Mouse (Mus musculus) hindlimb bud, embryonic 11.5 days (tissue): ENCODE data around the gene Cobll1.

ENCODE experiments used
- DNase-seq: peaks from one replicate; pipeline ENCODE4 v3.0.0-alpha.2; 2012; ENCODE audit warnings: low read depth, low spot score; ENCODE audit errors: extremely low spot score

Cobll1 gene

DNA sequence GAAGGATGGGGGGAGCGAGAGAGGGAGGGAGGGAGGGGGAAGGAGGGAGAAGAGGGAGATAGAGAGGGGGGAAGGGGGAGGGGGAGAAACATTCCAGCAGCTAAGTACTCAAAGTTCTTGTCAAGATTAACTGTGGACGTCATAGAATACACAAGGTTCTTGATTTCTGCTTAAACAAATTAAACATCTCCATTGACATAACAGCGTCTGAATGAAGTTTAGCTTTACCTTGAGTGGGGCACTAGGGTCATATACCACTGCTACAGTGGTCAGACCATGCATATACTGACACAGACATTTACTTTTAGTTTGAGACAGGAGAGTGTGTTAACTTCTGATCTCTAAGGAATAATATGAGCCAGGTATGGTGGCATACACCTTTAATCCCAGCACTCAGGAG lies 135.4 kb downstream of the Cobll1 start:
- DNase-seq, result no peak

DNA sequence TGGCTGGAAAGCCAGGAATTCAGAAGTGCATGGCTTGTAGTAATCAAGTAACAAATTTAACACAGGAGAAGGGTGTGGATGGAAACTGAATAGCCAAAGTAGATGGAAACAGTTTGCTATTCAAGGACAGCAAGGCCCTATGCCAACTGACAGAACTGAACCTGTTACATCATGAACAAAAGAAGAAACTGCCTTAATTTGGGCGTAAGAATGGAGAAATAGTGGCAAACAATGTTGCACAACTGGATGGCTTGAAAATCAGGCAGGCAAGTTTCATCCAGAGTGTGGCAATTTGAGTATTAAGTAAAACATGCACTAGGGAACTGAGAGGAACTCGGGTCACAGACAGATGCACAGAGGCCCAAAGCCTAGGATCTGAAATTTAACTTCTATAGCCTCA lies 137.8 kb downstream of the Cobll1 start:
- DNase-seq, result no peak

DNA sequence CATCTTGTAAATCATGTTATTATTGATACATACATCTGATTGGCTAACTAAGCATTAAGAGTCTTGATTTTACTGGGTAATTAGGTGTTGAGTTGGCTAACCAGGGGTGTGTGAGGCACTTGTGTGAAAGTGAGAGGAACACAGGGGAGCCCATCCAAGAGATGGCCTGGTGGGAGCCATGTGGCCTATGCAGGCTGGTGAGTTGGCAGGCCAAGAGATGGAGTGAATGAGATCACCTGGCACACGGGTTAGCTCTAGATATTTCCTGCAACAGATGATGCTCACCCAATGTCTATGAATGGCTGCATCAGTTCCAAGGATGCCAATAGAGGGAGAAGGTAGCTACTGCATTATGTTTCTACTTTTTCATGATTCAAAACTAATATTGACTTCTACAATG lies 139.2 kb downstream of the Cobll1 start:
- no peak for DNase-seq

DNA sequence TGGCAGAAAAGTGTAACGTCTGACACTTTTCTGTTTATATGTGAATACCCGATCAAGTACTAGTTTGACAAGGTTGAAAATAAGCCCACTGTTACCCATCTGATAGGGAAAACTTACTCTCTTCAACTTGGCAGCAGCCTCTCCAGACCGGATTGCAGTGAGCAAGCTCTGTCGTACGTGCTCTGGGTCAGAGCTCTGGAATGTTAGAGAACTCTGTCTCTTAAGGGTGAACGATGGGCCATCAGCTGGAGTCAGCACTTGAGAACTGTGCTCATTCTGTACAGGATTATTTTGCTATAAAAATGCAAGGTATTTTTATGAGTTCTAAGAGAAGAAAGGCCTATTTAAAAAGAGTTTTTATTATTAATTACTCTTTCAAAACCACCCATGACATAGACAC lies 143.6 kb downstream of the Cobll1 start:
- no peak for DNase-seq

DNA sequence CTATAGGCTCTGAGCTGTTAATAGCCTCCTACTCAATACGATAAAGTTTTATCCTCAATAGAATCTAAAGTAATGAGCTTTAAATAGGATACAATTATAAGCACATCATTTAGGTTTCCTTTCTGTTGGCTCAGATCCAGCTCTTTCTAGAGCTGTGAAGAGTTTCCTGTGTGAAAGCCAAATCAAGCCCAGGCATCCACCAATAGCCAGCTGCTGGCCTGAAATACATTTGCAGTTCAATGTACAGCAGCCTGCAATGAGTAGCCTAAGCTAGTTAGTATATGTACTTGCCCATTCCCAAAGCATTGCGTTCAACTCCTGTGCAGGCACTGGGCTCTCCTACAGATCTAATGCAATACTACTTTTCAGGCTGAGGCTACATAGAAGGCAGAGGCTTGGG lies 145.2 kb downstream of the Cobll1 start:
- DNase-seq, result no peak

DNA sequence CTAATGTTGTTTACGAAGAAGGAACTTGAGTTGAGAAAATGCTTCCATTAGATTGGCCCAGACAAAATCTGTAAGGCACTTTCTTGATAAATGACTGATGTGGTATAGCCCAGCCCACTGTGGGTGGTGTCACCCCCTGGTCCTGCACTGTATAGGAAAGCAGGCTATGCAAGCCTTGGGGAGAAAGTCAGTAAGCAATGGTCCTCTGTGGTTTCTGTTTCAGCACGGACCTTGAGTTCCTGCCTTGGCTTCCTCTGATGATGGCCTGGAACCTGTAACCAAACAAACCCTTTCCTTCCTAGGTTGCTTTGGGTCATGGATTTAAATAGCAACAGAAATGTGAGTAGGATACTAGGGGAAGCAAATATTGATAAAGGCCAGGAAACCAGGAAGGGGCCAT lies 148.2 kb downstream of the Cobll1 start:
- no peak for DNase-seq

DNA sequence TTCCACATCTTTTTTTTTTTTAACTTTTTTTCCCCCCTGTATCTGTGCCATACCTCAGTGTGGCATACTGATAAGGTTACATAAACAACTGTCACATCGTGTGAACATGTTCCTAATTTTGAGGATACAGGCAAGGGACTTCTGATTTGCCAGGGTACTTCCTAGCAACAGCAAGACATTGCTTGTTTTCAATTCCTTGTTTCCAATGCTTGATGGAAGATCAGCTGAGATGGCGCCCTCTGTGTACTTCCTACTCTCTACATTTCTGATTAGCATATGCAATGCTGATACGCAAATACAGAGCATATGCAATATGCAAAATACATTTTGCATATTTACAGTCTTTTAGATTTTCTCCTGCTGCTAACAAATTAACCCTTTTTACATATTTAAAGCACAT lies 152.0 kb downstream of the Cobll1 start:
- no peak for DNase-seq

DNA sequence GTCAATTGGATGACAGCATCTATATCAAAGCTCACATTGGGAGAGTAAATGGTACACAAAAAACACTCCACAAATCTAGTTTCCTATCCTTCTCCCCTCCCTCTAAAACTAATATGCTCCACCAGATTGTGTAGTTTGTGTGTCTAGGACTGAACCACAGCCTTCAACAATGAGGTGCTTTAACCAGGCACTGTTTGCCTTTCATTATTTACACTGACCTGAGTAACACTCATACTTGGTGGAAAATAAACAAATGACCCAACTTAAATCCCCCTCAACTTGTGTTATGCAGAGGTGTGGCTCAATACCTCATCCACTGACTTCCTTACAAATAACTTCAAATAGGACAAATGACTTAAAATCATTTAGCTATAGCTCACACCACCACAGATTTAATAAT lies 155.8 kb downstream of the Cobll1 start:
- no peak for DNase-seq

DNA sequence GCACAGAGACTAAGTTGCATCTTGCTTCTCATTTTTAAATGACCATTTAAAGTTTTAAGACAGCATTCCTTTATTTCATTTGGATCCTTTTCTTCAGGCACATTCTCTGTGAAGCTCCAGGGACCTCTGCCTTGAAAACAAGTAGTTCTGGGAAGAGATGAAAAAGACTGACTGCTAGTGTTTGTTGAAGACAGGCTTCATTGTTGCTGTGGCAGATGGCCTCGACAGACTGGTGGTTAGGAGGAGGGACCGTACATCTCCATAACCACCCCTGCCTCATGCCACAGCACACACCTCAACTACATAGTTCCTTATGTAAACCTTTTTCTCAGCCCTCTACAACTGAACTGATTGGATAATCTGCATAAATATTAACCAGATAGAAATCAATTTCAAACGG lies 161.7 kb downstream of the Cobll1 start:
- no peak for DNase-seq

DNA sequence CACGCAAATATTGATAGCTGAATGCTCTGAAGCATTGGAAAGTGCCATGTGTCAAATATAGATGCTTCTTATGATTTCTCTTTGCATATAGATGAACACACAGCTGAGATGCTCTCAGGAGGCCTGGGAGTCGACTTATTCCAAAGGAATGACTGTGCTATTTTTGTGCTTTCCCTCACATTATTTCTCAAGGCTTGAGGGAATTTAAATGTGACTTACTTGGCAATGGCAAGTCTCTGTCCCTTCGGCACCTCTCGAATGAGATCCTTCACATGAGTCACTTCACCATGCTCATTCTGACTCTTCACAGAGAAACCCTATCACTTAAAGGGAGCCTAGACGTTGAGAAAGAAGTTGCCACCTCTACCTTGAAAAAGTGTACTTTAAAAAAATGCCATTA lies 163.4 kb downstream of the Cobll1 start:
- no peak for DNase-seq

DNA sequence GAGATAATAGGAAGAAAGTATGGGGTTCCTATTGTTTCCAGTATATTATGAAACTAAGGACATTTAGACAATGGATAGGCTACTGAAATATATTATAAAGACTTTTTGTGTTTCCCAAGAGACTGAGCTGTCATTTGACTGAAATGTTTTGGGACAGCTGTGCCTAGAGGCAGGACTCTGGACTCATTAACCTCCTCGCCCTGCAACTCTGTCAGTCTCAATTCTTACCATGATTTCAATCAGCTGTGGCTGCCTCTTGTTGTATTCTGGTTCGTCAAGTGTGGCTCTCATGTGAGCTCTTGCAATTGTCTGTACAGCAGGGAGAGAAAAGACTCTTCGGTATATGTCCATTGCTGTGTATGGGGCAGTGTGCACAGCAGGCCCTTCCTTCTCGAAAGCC lies 163.8 kb downstream of the Cobll1 start:
- no peak for DNase-seq

DNA sequence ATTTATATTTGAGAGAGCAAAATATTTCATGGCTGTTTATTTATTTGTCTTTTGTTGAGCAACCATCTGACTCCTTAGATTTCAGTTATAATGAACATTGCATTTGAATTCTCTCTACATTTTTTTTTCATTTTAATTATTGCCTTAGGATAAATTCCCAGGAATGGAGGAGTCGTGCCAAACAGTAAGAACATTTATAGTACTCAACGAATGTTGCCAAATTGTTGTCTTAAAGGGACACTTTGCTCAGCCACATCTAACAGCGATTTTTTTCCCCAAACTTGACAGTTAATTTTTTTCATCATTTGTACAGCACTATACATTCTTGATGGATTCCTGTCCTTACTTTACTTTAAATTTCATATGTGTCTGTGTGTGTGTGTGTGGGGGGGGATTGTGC lies 167.0 kb downstream of the Cobll1 start:
- no peak for DNase-seq

DNA sequence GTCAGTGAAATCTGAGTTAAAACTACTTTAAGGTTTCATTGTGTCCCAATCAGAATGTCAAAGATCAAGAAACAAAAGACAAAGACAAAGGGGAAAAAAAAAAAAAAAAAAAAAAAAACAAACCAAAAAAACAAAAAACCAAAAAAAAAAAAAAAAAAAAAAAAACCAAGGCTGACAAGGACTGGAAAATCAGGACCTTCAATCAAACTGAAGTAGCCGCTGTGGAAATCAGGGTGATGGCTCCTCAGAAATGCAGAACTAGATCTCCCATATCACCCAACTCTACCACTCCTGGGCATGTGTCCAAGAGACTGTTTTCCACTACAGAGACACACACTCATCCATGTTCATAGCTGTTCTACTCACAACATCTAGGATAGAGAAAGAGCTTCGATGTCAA lies 185.4 kb downstream of the Cobll1 start:
- DNase-seq, result no peak

DNA sequence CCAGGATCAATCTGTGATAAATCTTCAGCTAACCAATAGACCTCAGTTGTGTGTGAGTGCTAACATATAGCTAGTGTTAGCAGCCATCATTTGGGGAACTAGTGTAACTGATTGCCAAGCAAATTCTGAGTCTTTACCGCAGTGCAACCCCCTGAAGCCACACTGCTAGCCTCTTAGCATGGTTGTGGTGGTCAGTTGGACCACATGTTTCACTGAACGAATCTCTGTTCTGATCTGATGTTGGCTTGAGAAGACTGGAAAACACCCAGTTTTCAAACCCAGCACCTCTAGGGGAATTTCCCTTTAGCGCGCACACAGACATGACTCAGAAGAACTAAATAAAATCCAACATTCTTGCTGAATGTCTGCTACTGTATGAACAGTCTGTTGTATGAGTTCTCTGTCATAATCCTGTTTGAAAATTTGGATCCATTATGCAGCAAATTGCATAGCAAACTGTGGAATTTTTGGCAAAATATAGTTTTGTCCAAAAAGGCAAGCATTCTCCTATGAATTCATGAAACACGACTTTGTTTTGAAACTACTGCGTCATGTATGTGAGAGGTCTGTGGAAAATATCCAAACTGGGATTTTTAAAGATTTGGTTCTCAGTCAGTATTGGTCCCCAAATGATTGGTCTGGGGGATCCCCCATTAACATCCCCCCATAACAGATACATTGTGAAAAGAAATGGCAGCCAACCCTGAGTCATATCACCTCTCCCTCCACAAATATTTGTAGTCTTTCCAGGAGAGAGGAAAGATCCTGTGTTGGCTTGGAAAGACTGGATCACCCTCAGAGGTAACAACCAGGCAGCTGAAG lies 186.8 kb downstream of the Cobll1 start:
- DNase-seq, result no peak

DNA sequence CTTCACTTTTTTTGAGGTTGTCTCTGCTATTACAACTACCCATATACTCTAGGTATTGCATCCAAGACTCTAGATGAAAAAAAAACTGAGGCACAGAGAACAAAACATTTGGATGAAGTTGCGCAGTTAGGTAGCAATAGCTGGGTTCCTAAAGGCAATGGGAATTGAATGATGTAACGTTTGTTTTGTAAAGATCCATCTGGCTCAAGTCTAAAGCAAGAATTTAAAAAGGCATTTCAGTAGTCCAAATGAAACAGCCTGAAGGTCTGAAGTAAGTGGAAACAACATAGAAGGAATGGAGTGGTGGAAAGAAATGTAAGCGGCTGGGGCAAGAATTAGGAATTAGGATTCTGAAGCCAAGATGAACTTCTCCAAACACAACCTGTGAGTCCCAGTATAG lies 188.4 kb downstream of the Cobll1 start:
- no peak for DNase-seq

DNA sequence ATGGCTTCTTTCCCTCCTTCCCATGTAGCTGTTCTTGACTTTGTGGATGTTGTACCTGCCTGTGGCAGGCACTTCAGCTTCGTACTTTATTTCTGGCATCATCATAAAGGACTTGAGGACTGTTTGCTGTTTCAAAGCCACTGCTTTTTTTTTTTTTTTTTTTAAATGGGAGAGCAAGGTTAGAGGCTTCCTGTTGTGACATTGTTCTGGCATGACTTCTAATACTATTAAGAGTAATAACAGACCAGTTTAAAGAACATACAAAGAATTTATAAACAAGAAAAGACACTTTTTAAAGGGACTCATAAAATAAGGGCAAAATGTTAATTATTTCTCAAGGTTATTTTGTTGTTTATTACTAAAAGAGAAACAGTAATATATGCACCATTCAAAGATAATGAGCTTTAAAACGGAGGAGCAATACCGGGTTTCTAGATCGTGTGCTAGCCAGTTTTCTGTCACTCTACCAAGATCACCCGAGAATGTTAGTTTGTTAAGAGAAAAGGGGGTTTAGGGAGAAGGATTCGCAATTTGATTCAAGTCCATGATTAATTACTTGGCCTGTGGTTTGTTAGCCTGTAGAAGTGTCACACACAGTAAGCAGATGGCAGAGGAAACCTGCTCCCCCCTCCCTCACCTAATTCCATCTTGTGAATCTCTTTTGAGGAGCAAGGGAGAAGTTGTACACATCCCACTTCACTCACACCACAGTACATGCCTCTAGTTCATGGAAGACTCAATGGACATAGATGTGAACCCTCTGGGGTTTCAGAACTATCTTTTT lies 190.8 kb downstream of the Cobll1 start:
- DNase-seq, result no peak
